ENCODE assay signal across 10 mouse cellular contexts in genomic region chr2:152939846-152940245, GRCm38 (mm10). TPM values are rescaled to one million over a fixed set of nuclear protein-coding genes. Genes with fewer than 3 reads are reported as not detected.
A peak's percentile ranks its signal among the peaks of the same experiment; 100 is the strongest.
DNase-seq lines count a peak whose midpoint lies in the region; ATAC-seq and TF ChIP-seq lines count a peak whose summit lies in the region.
"Had no signal": no experiment of that assay in that cellular context is flagged by ENCODE, and none has a peak within 500 bp of the region (broad histone marks: within the 10 kb centered on the region; RNA-seq: fewer than 3 reads in every experiment).

No protein-coding gene starts in this region.

- H3K4me3 ChIP-seq in hindbrain, postnatal 0 days (ENCODE audit: low read length), result no peak overlapping the region
- H3K4me3 ChIP-seq in hindbrain, embryonic 13.5 days, result no peak overlapping the region
- H3K4me3 ChIP-seq in liver, embryonic 13.5 days (replicated peaks), result no peak overlapping the region
- H3K4me3 ChIP-seq: limb, embryonic 12.5 days; stomach, embryonic 15.5 days had no signal

- no peaks in the 10 kb centered on the region for H3K9me3 ChIP-seq in hindbrain, postnatal 0 days (ENCODE audit: low read length)
- no peaks in the 10 kb centered on the region for H3K9me3 ChIP-seq in hindbrain, embryonic 13.5 days
- no peaks in the 10 kb centered on the region for H3K9me3 ChIP-seq in liver, embryonic 13.5 days (replicated peaks)
- H3K9me3 ChIP-seq: limb, embryonic 12.5 days; stomach, embryonic 15.5 days had no signal

- DNase-seq in hindbrain, postnatal 0 days (ENCODE audit: low spot score), result no peak
- DNase-seq in urinary bladder, postnatal 14 days (ENCODE audit: low spot score), result peak; percentile 36
- no peak for DNase-seq in urinary bladder, adult 2 months (ENCODE audit: low spot score)
- peak; percentile 41 for DNase-seq in c-Kit-positive CD71-positive TER-119-negative erythroid progenitor cells, embryonic 14.5 days (ENCODE audit: low read depth)
- DNase-seq in liver, embryonic 13.5 days, result peak; percentile 27
- peak; percentile 89 for DNase-seq in testis, postnatal 10 days (ENCODE audit: low spot score)

- H3K27me3 ChIP-seq in hindbrain, postnatal 0 days (ENCODE audit: insufficient read depth, low read length), result peaks cover 12% of the 10 kb centered on the region
- peaks cover 69% of the 10 kb centered on the region for H3K27me3 ChIP-seq in hindbrain, embryonic 13.5 days
- peaks cover 65% of the 10 kb centered on the region for H3K27me3 ChIP-seq in liver, embryonic 13.5 days

- no peak overlapping the region for H3K27ac ChIP-seq in hindbrain, postnatal 0 days
- no peak overlapping the region for H3K27ac ChIP-seq in hindbrain, embryonic 13.5 days
- no peak overlapping the region for H3K27ac ChIP-seq in liver, embryonic 13.5 days
- H3K27ac ChIP-seq: limb, embryonic 12.5 days; stomach, embryonic 15.5 days had no signal

- H3K36me3 ChIP-seq in hindbrain, postnatal 0 days (ENCODE audit: insufficient read depth, low read length), result no peaks in the 10 kb centered on the region
- no peaks in the 10 kb centered on the region for H3K36me3 ChIP-seq in hindbrain, embryonic 13.5 days
- H3K36me3 ChIP-seq in liver, embryonic 13.5 days, result no peaks in the 10 kb centered on the region
- H3K36me3 ChIP-seq: limb, embryonic 12.5 days; stomach, embryonic 15.5 days had no signal

- peak; percentile 84 for TF ChIP-seq CTCF in hindbrain, postnatal 0 days (IDR thresholded peaks at IDR 0.05; ENCODE audit: low read depth)

- H3K4me1 ChIP-seq in hindbrain, postnatal 0 days (ENCODE audit: insufficient read depth, low read length), result peaks cover 8% of the 10 kb centered on the region
- peaks cover 16% of the 10 kb centered on the region for H3K4me1 ChIP-seq in hindbrain, embryonic 13.5 days (replicated peaks)
- no peaks in the 10 kb centered on the region for H3K4me1 ChIP-seq in liver, embryonic 13.5 days (replicated peaks)

- ATAC-seq in hindbrain, postnatal 0 days, result no peak
- no peak for ATAC-seq in hindbrain, embryonic 13.5 days (ENCODE audit: low FRiP score)
- no peak for ATAC-seq in liver, embryonic 13.5 days (ENCODE audit: low read depth)
- no peak for ATAC-seq in inflammation-experienced regulatory T-cells, adult 6 months

- WGBS in hindbrain, postnatal 0 days, result 12% methylated on average over 4 of the region's 4 CpGs
- 15% methylated on average over 4 of the region's 4 CpGs for WGBS in hindbrain, embryonic 13.5 days
- 1% methylated on average over 4 of the region's 4 CpGs for WGBS in liver, embryonic 13.5 days (ENCODE audit: insufficient replicate concordance)

- H3K9ac ChIP-seq in hindbrain, postnatal 0 days (replicated peaks; ENCODE audit: low read length), result no peak overlapping the region
- no peak overlapping the region for H3K9ac ChIP-seq in hindbrain, embryonic 13.5 days
- no peak overlapping the region for H3K9ac ChIP-seq in liver, embryonic 13.5 days
- H3K9ac ChIP-seq: limb, embryonic 12.5 days; stomach, embryonic 15.5 days had no signal

- no peak overlapping the region for H3K4me2 ChIP-seq in hindbrain, postnatal 0 days (ENCODE audit: low read depth, low read length)
- H3K4me2 ChIP-seq in hindbrain, embryonic 13.5 days, result no peak overlapping the region
- no peak overlapping the region for H3K4me2 ChIP-seq in liver, embryonic 13.5 days
- H3K4me2 ChIP-seq: limb, embryonic 12.5 days; stomach, embryonic 15.5 days had no signal

RNA-seq across cellular contexts. Expression of gene Foxs1, which starts 6.8 kb away (rescaled TPM):
- 2.5 and 5.0 TPM in 2 replicates for total RNA-seq in hindbrain, postnatal 0 days (2014; rRNA removed)
- polyA plus RNA-seq in hindbrain, postnatal 0 days (2015; fragmentation: Nextera tagmentation; extraction: Ambion mirVana), result 2.8 TPM in 2 replicates
- polyA plus RNA-seq in hindbrain, embryonic 13.5 days (2015; fragmentation: Nextera tagmentation; extraction: Ambion mirVana), result 3.3 and 3.8 TPM in 2 replicates
- polyA plus RNA-seq in urinary bladder, adult 2 months (2012; rRNA removed), result 1.3 and 1.9 TPM in 2 replicates
- polyA plus RNA-seq in liver, embryonic 13.5 days (2015; fragmentation: Nextera tagmentation; extraction: Ambion mirVana), result 0.16 and 0.20 TPM in 2 replicates
- not detected for polyA plus RNA-seq in inflammation-experienced regulatory T-cells, adult 6 months (2017; shearing (Covaris generic))
- polyA plus RNA-seq: limb, embryonic 12.5 days had no signal

RNA-seq across cellular contexts. Expression of gene Dusp15, which starts 11.7 kb away (rescaled TPM):
- total RNA-seq in hindbrain, postnatal 0 days (2014; rRNA removed), result 32.0 and 47.0 TPM in 2 replicates
- 20.8 and 21.2 TPM in 2 replicates for polyA plus RNA-seq in hindbrain, postnatal 0 days (2015; fragmentation: Nextera tagmentation; extraction: Ambion mirVana)
- polyA plus RNA-seq in hindbrain, embryonic 13.5 days (2015; fragmentation: Nextera tagmentation; extraction: Ambion mirVana), result 7.2 and 8.2 TPM in 2 replicates
- polyA plus RNA-seq in urinary bladder, adult 2 months (2012; rRNA removed), result 0.13 and 0.61 TPM in 2 replicates
- polyA plus RNA-seq in liver, embryonic 13.5 days (2015; fragmentation: Nextera tagmentation; extraction: Ambion mirVana), result not detected in 2 replicates
- polyA plus RNA-seq in inflammation-experienced regulatory T-cells, adult 6 months (2017; shearing (Covaris generic)), result not detected

RNA-seq across cellular contexts. Expression of gene Ttll9, which starts 22.4 kb away (rescaled TPM):
- 5.2 and 7.3 TPM in 2 replicates for total RNA-seq in hindbrain, postnatal 0 days (2014; rRNA removed)
- 5.9 and 6.5 TPM in 2 replicates for polyA plus RNA-seq in hindbrain, postnatal 0 days (2015; fragmentation: Nextera tagmentation; extraction: Ambion mirVana)
- 5.0 and 5.5 TPM in 2 replicates for polyA plus RNA-seq in hindbrain, embryonic 13.5 days (2015; fragmentation: Nextera tagmentation; extraction: Ambion mirVana)
- polyA plus RNA-seq in urinary bladder, adult 2 months (2012; rRNA removed), result 0.04 and 0.12 TPM in 2 replicates
- 0.15 and 0.35 TPM in 2 replicates for polyA plus RNA-seq in liver, embryonic 13.5 days (2015; fragmentation: Nextera tagmentation; extraction: Ambion mirVana)
- polyA plus RNA-seq in inflammation-experienced regulatory T-cells, adult 6 months (2017; shearing (Covaris generic)), result 1 to 10 TPM in 2 of 3 experiments, under 1 TPM in 1; 0.92 to 1.6 (median 1.0) TPM

RNA-seq across cellular contexts. Expression of gene Mylk2, which starts 28.7 kb away (rescaled TPM):
- 0.14 and 0.58 TPM in 2 replicates for total RNA-seq in hindbrain, postnatal 0 days (2014; rRNA removed)
- 0.08 and 0.20 TPM in 2 replicates for polyA plus RNA-seq in hindbrain, postnatal 0 days (2015; fragmentation: Nextera tagmentation; extraction: Ambion mirVana)
- polyA plus RNA-seq in hindbrain, embryonic 13.5 days (2015; fragmentation: Nextera tagmentation; extraction: Ambion mirVana), result not detected in 2 replicates
- polyA plus RNA-seq in urinary bladder, adult 2 months (2012; rRNA removed), result 0.34 and 0.63 TPM in 2 replicates
- not detected in 2 replicates for polyA plus RNA-seq in liver, embryonic 13.5 days (2015; fragmentation: Nextera tagmentation; extraction: Ambion mirVana)
- not detected for polyA plus RNA-seq in inflammation-experienced regulatory T-cells, adult 6 months (2017; shearing (Covaris generic))
- polyA plus RNA-seq: limb, embryonic 12.5 days had no signal

Comparison
In these comparisons a context has a peak if more than half of its experiments do, and no peak if none do; other contexts are left out.
1. DNase-seq: peak in urinary bladder, postnatal 14 days (single experiment), c-Kit-positive CD71-positive TER-119-negative erythroid progenitor cells, embryonic 14.5 days (single experiment), liver, embryonic 13.5 days (single experiment) and testis, postnatal 10 days (single experiment); none in hindbrain, postnatal 0 days (single experiment) and urinary bladder, adult 2 months (single experiment).